Mouse (Mus musculus): ENCODE results near the gene Plcd3.

- no peak for TF ChIP-seq CTCF (IDR thresholded peaks at IDR 0.05; ENCODE audit: borderline replicate concordance, insufficient read depth, low read depth, low read length)
- TF ChIP-seq POLR2A (IDR thresholded peaks at IDR 0.05; ENCODE audit: borderline replicate concordance, insufficient read depth, low read length), result no peak
Observed at GRCm38 (mm10) chr11:103118866-103119265, 17.4 kb upstream of the Plcd3 start.
